Mouse (Mus musculus) MEL (cell line): ENCODE data around the gene Spry2. TPM values are rescaled to one million over a fixed set of nuclear protein-coding genes. Genes with fewer than 3 reads are reported as not detected.

Experiments
- DNase-seq: peaks from one replicate; pipeline ENCODE4 v3.0.0; 2011; ENCODE audit warnings: low read depth, low spot score
- H3K27ac ChIP-seq: 2 replicates; pipeline ENCODE4 v1.5.1; 2012; ENCODE audit warnings: low read depth, mild to moderate bottlenecking, control low read depth, low read length, moderate library complexity; ENCODE audit not compliant: control insufficient read depth
- H3K27me3 ChIP-seq, 2 experiments: fragments of 150-350 bp in 1 of 2; sonication (generic) in 1 of 2; 2 replicates each; pipeline ENCODE4 v1.6.1; 2012; ENCODE audit warnings: low read length in 2 of 2, mild to moderate bottlenecking in 2 of 2, improper control_type of control experiment in 1 of 2, moderate library complexity in 1 of 2; ENCODE audit not compliant: insufficient read depth in 2 of 2, control insufficient read depth in 1 of 2
- H3K36me3 ChIP-seq, 2 experiments: 2 replicates each; pipeline ENCODE4 v1.6.1; 2012 to 2014; ENCODE audit warnings: low read length in 2 of 2, improper control_type of control experiment in 1 of 2, inconsistent platforms in 1 of 2, mild to moderate bottlenecking in 1 of 2; ENCODE audit not compliant: insufficient read depth in 2 of 2, control insufficient read depth in 1 of 2
- H3K4me1 ChIP-seq, 2 experiments: fragments of 150-350 bp in 1 of 2; sonication (generic) in 1 of 2; 2 replicates each; pipeline ENCODE4 v1.6.1; 2012; ENCODE audit warnings: low read length in 2 of 2, improper control_type of control experiment in 1 of 2, mild to moderate bottlenecking in 1 of 2; ENCODE audit not compliant: insufficient read depth in 2 of 2, control insufficient read depth in 1 of 2
- H3K4me3 ChIP-seq, 2 experiments: fragments of 150-350 bp in 1 of 2; sonication (generic) in 1 of 2; 2 replicates each; pipeline ENCODE4 v1.5.1; 2012; ENCODE audit warnings: low read depth in 2 of 2, low read length in 2 of 2, mild to moderate bottlenecking in 2 of 2, moderate library complexity in 2 of 2, control low read depth in 1 of 2, improper control_type of control experiment in 1 of 2; ENCODE audit not compliant: control insufficient read depth in 1 of 2, insufficient read depth in 1 of 2
- H3K79me2 ChIP-seq: 2 replicates; pipeline ENCODE4 v1.6.1; 2012; ENCODE audit warnings: mild to moderate bottlenecking, low read length, moderate library complexity; ENCODE audit not compliant: control insufficient read depth, poor library complexity, insufficient read depth
- H3K9ac ChIP-seq: 2 replicates; pipeline ENCODE4 v1.6.1; 2012; ENCODE audit warnings: low read depth, mild to moderate bottlenecking, control low read depth, low read length, moderate library complexity; ENCODE audit not compliant: control insufficient read depth, poor library complexity, severe bottlenecking
- H3K9me3 ChIP-seq: fragments of 150-350 bp; sonication (generic); replicated peaks from 2 replicates; pipeline ENCODE4 v1.6.1; 2012; ENCODE audit warnings: mild to moderate bottlenecking, low read length, improper control_type of control experiment, moderate library complexity; ENCODE audit not compliant: insufficient read depth
- BHLHE40 ChIP-seq: IDR thresholded peaks from 2 replicates; pipeline ENCODE4 v1.6.1; 2012; ENCODE audit warnings: low read depth, mild to moderate bottlenecking, inconsistent platforms, low read length, improper control_type of control experiment, borderline replicate concordance
- CHD1 ChIP-seq: IDR thresholded peaks from 2 replicates; pipeline ENCODE4 v1.6.1; 2012; ENCODE audit warnings: low read depth, mild to moderate bottlenecking, inconsistent platforms, low read length, improper control_type of control experiment
- CHD2 ChIP-seq: IDR thresholded peaks from 2 replicates; pipeline ENCODE4 v1.6.1; 2011; ENCODE audit warnings: low read length, improper control_type of control experiment
- CTCF ChIP-seq, 3 experiments: IDR thresholded peaks in 2 of 3; conservative IDR thresholded peaks in 1 of 3; 2 replicates each; pipeline ENCODE4 v1.5.1; 2011 to 2012; ENCODE audit warnings: low read length in 3 of 3, low read depth in 2 of 3, mild to moderate bottlenecking in 2 of 3, improper control_type of control experiment in 1 of 3, inconsistent platforms in 1 of 3, mixed read lengths in 1 of 3, moderate library complexity in 1 of 3; ENCODE audit not compliant: control insufficient read depth in 1 of 3, insufficient read depth in 1 of 3, poor library complexity in 1 of 3, severe bottlenecking in 1 of 3
- E2F4 ChIP-seq: IDR thresholded peaks from 2 replicates; pipeline ENCODE4 v1.6.1; 2011; ENCODE audit warnings: low read depth, low read length, improper control_type of control experiment, borderline replicate concordance
- ELF1 ChIP-seq: IDR thresholded peaks from 2 replicates; pipeline ENCODE4 v1.6.1; 2014; ENCODE audit warnings: low read depth, mild to moderate bottlenecking, inconsistent platforms, low read length, improper control_type of control experiment, moderate library complexity
- EP300 ChIP-seq, 2 experiments: IDR thresholded peaks; 2 replicates each; pipeline ENCODE4 v1.6.1; 2011; ENCODE audit warnings: improper control_type of control experiment in 2 of 2, low read length in 2 of 2, low read depth in 1 of 2, mild to moderate bottlenecking in 1 of 2
- ETS1 ChIP-seq: IDR thresholded peaks from 2 replicates; pipeline ENCODE4 v1.6.1; 2012; ENCODE audit warnings: low read depth, mild to moderate bottlenecking, inconsistent platforms, low read length, improper control_type of control experiment, moderate library complexity
- GABPA ChIP-seq: IDR thresholded peaks from 2 replicates; pipeline ENCODE4 v1.6.1; 2012; ENCODE audit warnings: low read depth, mild to moderate bottlenecking, inconsistent platforms, low read length, improper control_type of control experiment, moderate library complexity
- GATA1 ChIP-seq: IDR thresholded peaks from 2 replicates; pipeline ENCODE4 v1.6.1; 2011; ENCODE audit warnings: low read depth, low read length, improper control_type of control experiment
- HCFC1 ChIP-seq: IDR thresholded peaks from 2 replicates; pipeline ENCODE4 v1.6.1; 2012; ENCODE audit warnings: low read depth, mild to moderate bottlenecking, inconsistent platforms, low read length, improper control_type of control experiment, moderate library complexity
- KAT2A ChIP-seq: conservative IDR thresholded peaks from 2 replicates; pipeline ENCODE4 v1.6.1; 2012; ENCODE audit warnings: low read depth, low read length, improper control_type of control experiment, inconsistent platforms
- MAX ChIP-seq: IDR thresholded peaks from 2 replicates; pipeline ENCODE4 v1.6.1; 2011; ENCODE audit warnings: low read length, improper control_type of control experiment
- MAZ ChIP-seq: IDR thresholded peaks from 2 replicates; pipeline ENCODE4 v1.6.1; 2012; ENCODE audit warnings: low read depth, mild to moderate bottlenecking, inconsistent platforms, low read length, improper control_type of control experiment
- MXI1 ChIP-seq: IDR thresholded peaks from 2 replicates; pipeline ENCODE4 v1.6.1; 2011; ENCODE audit warnings: mild to moderate bottlenecking, low read depth, low read length, improper control_type of control experiment
- MYB ChIP-seq: IDR thresholded peaks from 2 replicates; pipeline ENCODE4 v1.6.1; 2011; ENCODE audit warnings: mild to moderate bottlenecking, low read depth, low read length, improper control_type of control experiment
- MYC ChIP-seq: IDR thresholded peaks from 2 replicates; pipeline ENCODE4 v1.6.1; 2011; ENCODE audit warnings: low read depth, mild to moderate bottlenecking, low read length, improper control_type of control experiment, moderate library complexity
- NELFE ChIP-seq: IDR thresholded peaks from 2 replicates; pipeline ENCODE4 v1.6.1; 2011; ENCODE audit warnings: low read depth, low read length, improper control_type of control experiment
- POLR2AphosphoS2 ChIP-seq: IDR thresholded peaks from 2 replicates; pipeline ENCODE4 v1.6.1; 2011; ENCODE audit warnings: low read length, improper control_type of control experiment
- POLR2AphosphoS5 ChIP-seq: IDR thresholded peaks from 2 replicates; pipeline ENCODE4 v1.6.1; 2012; ENCODE audit warnings: low read depth, borderline replicate concordance, mild to moderate bottlenecking, inconsistent platforms, low read length, moderate library complexity, mixed read lengths
- RAD21 ChIP-seq: IDR thresholded peaks from 2 replicates; pipeline ENCODE4 v1.6.1; 2011; ENCODE audit warnings: mild to moderate bottlenecking, low read depth, low read length, improper control_type of control experiment
- RCOR1 ChIP-seq: IDR thresholded peaks from 2 replicates; pipeline ENCODE4 v1.6.1; 2012; ENCODE audit warnings: low read depth, mild to moderate bottlenecking, inconsistent platforms, low read length, improper control_type of control experiment
- SMC3 ChIP-seq: IDR thresholded peaks from 2 replicates; pipeline ENCODE4 v1.6.1; 2011; ENCODE audit warnings: low read depth, low read length, improper control_type of control experiment
- TAL1 ChIP-seq: IDR thresholded peaks from 2 replicates; pipeline ENCODE4 v1.6.1; 2012; ENCODE audit warnings: mild to moderate bottlenecking, inconsistent platforms, low read length, moderate library complexity, mixed read lengths
- UBTF ChIP-seq: IDR thresholded peaks from 2 replicates; pipeline ENCODE4 v1.6.1; 2012; ENCODE audit warnings: low read depth, mild to moderate bottlenecking, inconsistent platforms, low read length, improper control_type of control experiment, moderate library complexity, borderline replicate concordance; ENCODE audit not compliant: insufficient read depth
- ZKSCAN1 ChIP-seq: IDR thresholded peaks from 2 replicates; pipeline ENCODE4 v1.6.1; 2012; ENCODE audit warnings: low read depth, mild to moderate bottlenecking, inconsistent platforms, low read length, improper control_type of control experiment, moderate library complexity
- ZMIZ1 ChIP-seq: IDR thresholded peaks from 2 replicates; pipeline ENCODE4 v1.6.1; 2012; ENCODE audit warnings: low read depth, mild to moderate bottlenecking, inconsistent platforms, low read length, improper control_type of control experiment, moderate library complexity
- polyA plus RNA-seq, 2 experiments: library from polyadenylated mRNA; stranded (reverse) in 1 of 2; unstranded in 1 of 2; fragments of >175 nt in 1 of 2; fragments of >200 nt in 1 of 2; gene quantifications; 2 replicates each; pipeline versions ENCODE4 v1.2.1 to v1.2.4; 2012; ENCODE audit warnings: low replicate concordance in 2 of 2, low read depth in 1 of 2; ENCODE audit not compliant: insufficient read length in 2 of 2, insufficient read depth in 1 of 2, missing spikeins in 1 of 2
- total RNA-seq: library from RNA; depleted of rRNA; stranded (reverse); fragments of 300-350 nt; gene quantifications from 2 replicates; pipeline ENCODE4 v1.2.3, GENCODE M21; 2012

Spry2 gene
- total and polyA plus RNA-seq, 3 experiments, result 0.07 TPM; not detected in 2

- Histone ChIP-seq H3K36me3 (no peaks in the 10 kb centered on the region), H3K9me3 (no peaks in the 10 kb centered on the region), H3K27me3 (no peaks in the 10 kb centered on the region), H3K4me3 (no peak overlapping the region), H3K9ac (no peak overlapping the region), H3K4me1 (no peaks in the 10 kb centered on the region), H3K79me2 (no peaks in the 10 kb centered on the region), H3K27ac (no peak overlapping the region)
- TF ChIP-seq E2F4 (no peak), MAZ (no peak), RCOR1 (no peak), CHD1 (no peak), NELFE (no peak), GABPA (no peak), BHLHE40 (no peak), GATA1 (no peak), SMC3 (no peak), MXI1 (no peak), ZKSCAN1 (no peak), ELF1 (no peak), POLR2AphosphoS2 (no peak), MYC (no peak), TAL1 (no peak), UBTF (no peak), ZMIZ1 (no peak)
- no peak for DNase-seq
Observed at GRCm38 (mm10) chr14:105907216-105907615, 10.6 kb upstream of the Spry2 start.

DNA sequence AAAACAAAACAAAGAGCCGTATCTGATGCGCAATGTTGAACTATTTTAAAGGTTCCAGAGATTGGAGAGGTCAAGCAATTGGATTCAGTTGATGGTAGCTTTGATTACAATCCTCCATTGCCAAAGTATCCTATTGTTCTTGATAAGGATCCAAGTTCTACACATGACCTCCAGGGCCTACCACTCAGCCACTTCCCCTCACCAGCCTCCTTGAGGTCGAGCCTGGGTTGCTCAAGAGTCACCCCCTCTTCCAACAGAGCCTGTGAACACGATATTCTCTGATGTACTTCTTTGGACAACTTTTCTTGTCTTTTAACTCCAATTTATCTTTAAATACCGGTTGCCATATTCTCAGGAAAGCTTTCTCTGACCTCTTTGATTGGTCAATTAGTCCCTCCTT lies 9.3 kb upstream of the Spry2 start:
- H3K79me2 ChIP-seq, result no peaks in the 10 kb centered on the region
- H3K4me1 ChIP-seq, result no peaks in the 10 kb centered on the region
- H3K9me3 ChIP-seq, result no peaks in the 10 kb centered on the region
- H3K36me3 ChIP-seq, result no peaks in the 10 kb centered on the region
- H3K9ac ChIP-seq, result no peak overlapping the region
- H3K27me3 ChIP-seq, result no peaks in the 10 kb centered on the region
- H3K27ac ChIP-seq, result no peak overlapping the region
- no peak overlapping the region for H3K4me3 ChIP-seq
- DNase-seq, result no peak
- TF ChIP-seq HCFC1 (no peak), KAT2A (no peak), CTCF (IDR thresholded peaks at IDR 0.05 in 2 of 3, conservative IDR thresholded peaks at IDR 0.05 in 1 of 3; ENCODE audit: control insufficient read depth in 1 of 3, insufficient read depth in 1 of 3, low read depth in 2 of 3, low read length in 3 of 3, poor library complexity in 1 of 3, severe bottlenecking in 1 of 3) (no peak), MYC (no peak), TAL1 (no peak), RAD21 (no peak), ETS1 (no peak), EP300 (IDR thresholded peaks at IDR 0.05; ENCODE audit: low read depth in 1 of 2, low read length in 2 of 2) (no peak), CHD2 (no peak), POLR2AphosphoS5 (no peak), ZMIZ1 (no peak), MYB (no peak), MAX (no peak)
